Mouse (Mus musculus) urinary bladder, postnatal 4 days (tissue): ENCODE data around the gene Vamp5.

Source experiments
- DNase-seq, 2 experiments: peaks; one replicate each; pipeline ENCODE4 v3.0.0; 2021 to 2022; ENCODE audit warnings: low spot score in 2 of 2

The Vamp5 gene

GRCm38 (mm10) chr6:72380131-72380770 lies at the start of gene Vamp5:
Vamp5 (minus strand) TSS chr6:72380468.
- peak; percentile 74 to 75 for DNase-seq

GRCm38 (mm10) chr6:72429061-72429842 lies 49.0 kb upstream of the Vamp5 start:
- DNase-seq: no peak

GRCm38 (mm10) chr6:72428036-72428435 lies 47.8 kb upstream of the Vamp5 start:
- peak; percentile 51 to 78 for DNase-seq

DNA sequence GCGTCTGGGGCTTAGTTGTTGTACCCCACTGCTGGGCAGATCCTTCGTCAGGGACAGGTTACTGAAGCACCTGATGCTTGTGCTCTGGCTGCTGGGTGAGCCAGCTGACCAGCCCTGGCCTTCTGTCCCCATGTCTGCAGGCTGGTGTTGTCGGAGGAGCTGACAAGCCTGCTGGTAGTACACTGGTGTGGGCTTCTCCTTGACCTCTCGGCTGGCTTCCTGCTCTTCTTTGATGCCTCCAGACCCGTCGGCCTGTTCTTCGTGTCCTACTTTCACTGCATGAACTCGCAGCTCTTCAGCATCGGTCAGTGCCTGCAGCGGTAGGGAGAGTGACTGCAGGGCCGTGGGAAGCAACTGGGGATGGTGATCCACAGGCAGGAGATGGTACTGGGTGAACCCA lies 45.4 kb upstream of the Vamp5 start:
- DNase-seq: no peak

GRCm38 (mm10) chr6:72420901-72421300 lies 40.6 kb upstream of the Vamp5 start:
- no peak for DNase-seq

DNA sequence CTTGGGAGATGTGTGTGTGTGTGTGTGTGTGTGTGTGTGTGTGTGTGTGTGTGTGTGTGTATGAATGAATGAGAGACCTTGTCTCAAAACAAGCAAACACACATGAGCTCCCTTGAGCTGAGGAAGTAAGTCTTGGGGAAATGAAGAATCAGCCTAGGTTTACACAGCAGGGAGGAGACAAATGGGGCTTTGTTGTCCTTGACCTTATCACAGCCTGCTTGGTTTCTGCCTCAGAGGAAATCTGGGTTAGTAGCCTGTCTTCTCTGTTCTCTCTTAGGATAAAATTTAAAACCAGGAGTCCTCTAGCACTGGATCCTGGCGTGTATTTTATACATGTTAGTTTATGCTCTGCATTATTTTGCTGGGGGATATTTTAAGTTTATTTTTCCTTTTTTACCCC lies 39.5 kb upstream of the Vamp5 start:
- no peak for DNase-seq

DNA sequence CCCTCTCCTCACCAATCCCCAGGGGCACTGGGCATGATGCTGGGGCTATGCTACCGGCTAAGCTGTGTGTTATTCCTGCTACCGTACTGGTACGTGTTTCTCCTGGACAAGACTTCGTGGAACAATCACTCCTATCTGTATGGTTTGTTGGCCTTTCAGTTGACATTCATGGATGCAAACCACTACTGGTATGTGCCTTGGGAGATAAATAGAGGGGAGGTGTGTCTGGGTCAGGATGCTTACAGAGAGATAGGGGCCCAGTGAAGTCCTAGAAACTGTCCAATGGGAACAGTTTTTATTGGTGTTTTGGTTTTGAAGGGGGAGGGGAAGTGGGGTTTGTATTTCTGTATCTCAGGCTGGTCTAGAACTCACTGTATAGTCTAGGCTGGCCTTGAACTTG lies 38.0 kb upstream of the Vamp5 start:
- DNase-seq: no peak

DNA sequence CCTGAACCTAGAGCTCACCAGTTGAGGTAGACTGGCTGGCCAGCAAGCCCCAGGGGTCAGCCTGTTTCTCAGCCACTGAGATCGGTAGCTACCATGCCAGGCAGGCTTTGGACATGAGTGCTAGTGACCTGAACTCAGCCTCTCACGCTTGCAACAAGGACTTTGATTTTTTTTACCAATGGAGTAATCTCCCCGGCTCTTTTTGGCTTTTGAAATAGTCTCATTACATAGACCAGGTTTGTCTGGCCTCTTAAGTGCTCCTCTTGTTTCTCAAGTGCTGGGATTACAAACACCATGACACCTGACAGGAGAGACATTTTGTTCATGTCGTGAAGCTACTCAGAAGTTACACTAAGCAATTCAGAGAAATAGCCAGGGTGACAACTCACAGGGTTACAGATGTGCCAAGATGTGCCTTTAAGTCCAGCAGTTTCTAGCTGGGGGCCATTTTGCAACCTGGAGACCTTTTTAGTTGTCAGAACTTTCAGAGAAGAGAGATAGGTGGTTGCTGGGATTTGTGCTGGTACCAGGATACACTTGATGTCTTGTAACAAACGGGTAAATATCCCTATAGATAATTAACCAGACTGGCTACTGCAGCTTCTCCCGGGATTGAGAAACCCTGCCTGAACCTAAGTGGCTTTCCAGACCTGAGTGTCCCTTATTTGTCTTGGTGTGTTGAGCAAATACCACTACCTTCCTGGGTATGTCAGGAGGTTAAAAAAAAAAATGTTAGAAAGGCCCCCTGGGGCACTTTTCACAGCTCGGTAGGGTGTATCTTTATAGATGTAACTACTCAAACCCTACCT lies 35.9 kb upstream of the Vamp5 start:
- no peak for DNase-seq

GRCm38 (mm10) chr6:72415181-72415580 lies 34.9 kb upstream of the Vamp5 start:
- no peak for DNase-seq

GRCm38 (mm10) chr6:72414076-72414756 lies 33.9 kb upstream of the Vamp5 start, which contains the start of gene Ggcx:
Ggcx (plus strand) TSS chr6:72414308.
- DNase-seq: peak; percentile 91 to 95

- no peak for DNase-seq
Observed at GRCm38 (mm10) chr6:72410518-72410917, 30.2 kb upstream of the Vamp5 start.

- no peak for DNase-seq
Observed at GRCm38 (mm10) chr6:72410003-72410402, 29.7 kb upstream of the Vamp5 start.

- peak in 1 of 2 experiments; percentile 67 for DNase-seq
Observed at GRCm38 (mm10) chr6:72409567-72409966, 29.3 kb upstream of the Vamp5 start.

- peak; percentile 70 to 85 for DNase-seq
Observed at GRCm38 (mm10) chr6:72407119-72407518, 26.9 kb upstream of the Vamp5 start.

DNA sequence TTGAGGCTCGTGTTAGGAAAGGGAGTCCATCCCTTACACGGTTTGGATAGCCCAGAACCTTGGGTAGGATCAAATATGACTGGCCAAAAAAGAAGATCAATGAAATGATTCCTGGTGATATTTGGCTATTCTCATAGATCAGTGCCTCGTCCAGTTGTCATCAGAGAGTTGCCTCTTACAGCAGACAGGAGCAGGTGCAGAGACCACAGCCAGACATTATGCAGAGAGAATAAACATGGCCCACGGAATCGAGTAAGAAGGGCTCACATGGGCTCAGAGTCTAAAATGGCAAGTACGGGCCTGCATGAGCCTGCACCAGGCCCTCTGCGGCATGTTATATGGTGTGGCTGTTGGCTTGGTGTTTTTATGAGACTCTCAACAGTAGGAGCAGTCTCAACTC lies 25.1 kb upstream of the Vamp5 start:
- no peak for DNase-seq

GRCm38 (mm10) chr6:72401875-72402274 lies 21.6 kb upstream of the Vamp5 start:
- peak; percentile 56 to 76 for DNase-seq

- DNase-seq: no peak
Observed at GRCm38 (mm10) chr6:72399967-72400366, 19.7 kb upstream of the Vamp5 start.

DNA sequence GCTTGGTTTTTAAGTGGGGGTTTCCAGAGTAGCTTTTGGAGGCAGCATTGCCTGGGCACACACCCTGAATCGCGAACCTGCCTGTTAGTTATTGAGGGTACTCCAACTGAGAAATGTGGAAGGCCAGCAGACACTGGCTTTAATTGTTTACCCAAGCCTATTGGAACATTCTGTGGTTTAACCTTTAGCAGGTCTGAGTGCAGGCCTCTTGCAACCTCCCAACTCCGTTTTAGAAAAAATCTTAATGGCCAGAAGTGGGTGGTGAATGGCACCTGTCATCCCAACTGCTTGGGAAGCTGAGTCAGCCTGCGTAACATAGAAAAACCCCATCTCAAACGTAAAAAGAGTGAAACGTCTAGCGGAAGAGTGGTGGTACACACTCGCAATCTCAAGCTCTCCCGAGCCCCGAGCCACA lies 16.6 kb upstream of the Vamp5 start:
- no peak for DNase-seq

GRCm38 (mm10) chr6:72392341-72392740 lies 12.1 kb upstream of the Vamp5 start:
- no peak for DNase-seq

DNA sequence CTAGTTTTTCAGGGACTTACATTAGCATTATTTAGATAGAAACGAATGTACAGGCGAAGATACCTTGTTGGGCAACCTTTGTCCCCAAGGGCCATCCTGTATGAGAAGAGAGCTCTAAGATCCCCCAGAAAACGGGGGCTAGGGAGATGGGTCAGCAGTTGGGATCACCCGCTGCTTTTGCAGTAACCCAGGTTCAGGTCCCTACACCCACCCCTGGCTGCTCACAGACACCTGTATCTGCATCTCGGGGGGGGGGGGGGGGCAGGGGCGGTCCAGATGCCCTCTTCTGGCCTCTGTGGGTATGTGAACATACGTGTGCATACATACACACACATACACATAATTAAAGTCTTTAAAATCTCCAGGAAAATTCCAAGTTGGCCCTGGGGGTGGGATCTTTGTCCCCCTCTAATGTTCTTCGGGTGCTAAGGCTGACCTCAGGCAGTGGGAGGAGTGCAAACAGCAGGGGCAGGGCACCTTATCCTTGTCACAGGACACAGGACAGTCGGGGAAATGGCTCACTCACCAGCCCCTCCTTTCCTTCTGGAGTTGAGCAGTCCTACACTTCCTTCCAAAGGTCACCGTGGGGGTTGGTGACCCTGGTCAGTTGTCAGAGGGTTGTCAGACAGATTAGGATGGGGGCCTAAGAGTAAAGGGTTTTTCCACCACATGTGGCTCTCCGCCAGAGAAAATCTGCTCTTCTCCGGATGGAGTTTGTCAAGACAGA lies 10.7 kb upstream of the Vamp5 start:
- peak in 1 of 2 experiments; percentile 40 for DNase-seq
